23 mouse cellular contexts compared by ENCODE assay signal in genomic region chr9:103423951-103424350, GRCm38 (mm10). TPM values are rescaled to one million over a fixed set of nuclear protein-coding genes. Genes with fewer than 3 reads are reported as not detected.
DNase-seq lines count a peak whose midpoint lies in the region; TF ChIP-seq lines count a peak whose summit lies in the region.
"Had no signal": no experiment of that assay in that cellular context is flagged by ENCODE, and none has a peak within 500 bp of the region (broad histone marks: within the 10 kb centered on the region; RNA-seq: fewer than 3 reads in every experiment).

No protein-coding gene starts in this region.

- no peaks in the 10 kb centered on the region for H3K36me3 ChIP-seq in small intestine, adult 2 months (ENCODE audit: control insufficient read depth, insufficient read depth, low read length)
- H3K36me3 ChIP-seq: embryonic facial prominence, embryonic 10.5 days; G1E; hindbrain, embryonic 15.5 days; limb, embryonic 12.5 days had no signal

- no peak for TF ChIP-seq CTCF in gastrocnemius, adult 2 months (IDR thresholded peaks at IDR 0.05)
- TF ChIP-seq CTCF in small intestine, adult 2 months (IDR thresholded peaks at IDR 0.05; ENCODE audit: extremely low read depth, insufficient read length, insufficient replicate concordance, low read depth, low read length), result no peak

- WGBS in small intestine, adult 2 months, result 70% methylated on average over 8 of the region's 8 CpGs

- TF ChIP-seq POLR2A in small intestine, adult 2 months (IDR thresholded peaks at IDR 0.05; ENCODE audit: low read depth, low read length), result no peak

- intact Hi-C loops in gastrocnemius, adult 2 months (cut with DNase I), result no loop called here
- intact Hi-C loops in gastrocnemius, postnatal 14 days (cut with DNase I; ENCODE audit: low total_unique reads), result no loop called here

- no peaks in the 10 kb centered on the region for H3K4me1 ChIP-seq in small intestine, adult 2 months (ENCODE audit: control insufficient read depth, insufficient read depth, insufficient read length, low read length)

- peak overlapping the region; percentile 50 for H3K4me3 ChIP-seq in gastrocnemius, adult 2 months
- H3K4me3 ChIP-seq in small intestine, adult 2 months (ENCODE audit: low read depth, low read length), result no peak overlapping the region
- H3K4me3 ChIP-seq: embryonic facial prominence, embryonic 10.5 days; hindbrain, embryonic 15.5 days; limb, embryonic 12.5 days; myocyte had no signal

- no peaks in the 10 kb centered on the region for H3K27me3 ChIP-seq in small intestine, adult 2 months (ENCODE audit: control insufficient read depth, insufficient read depth, low read length)
- H3K27me3 ChIP-seq: hindbrain, embryonic 15.5 days; megakaryocyte, embryonic 14.5 days had no signal

- 0 out of 2 replicates have a peak overlapping the region, but pooled peaks have one; percentile 20 for H3K27ac ChIP-seq in gastrocnemius, adult 2 months
- H3K27ac ChIP-seq in small intestine, adult 2 months (ENCODE audit: insufficient read depth, low read depth, low read length), result peak overlapping the region; percentile 45; the same call in 1 of the 2 replicates
- H3K27ac ChIP-seq: embryonic facial prominence, embryonic 10.5 days; limb, embryonic 12.5 days; liver, embryonic 14.5 days had no signal

- no peak for DNase-seq in gastrocnemius, adult 2 months
- no peak for DNase-seq in gastrocnemius, postnatal 14 days
- DNase-seq in thymus, adult 18-20 months, result peak; percentile 31 to 61
- no peak for DNase-seq in thymus, postnatal 4 days
- DNase-seq in frontal cortex, postnatal 36 days (ENCODE audit: low spot score in 2 of 2), result no peak
- no peak for DNase-seq in frontal cortex, postnatal 14 days (ENCODE audit: low spot score in 2 of 2)
- DNase-seq in ovary, postnatal 36 days (ENCODE audit: low spot score), result no peak
- DNase-seq: cerebellum, adult 11 months; cerebellum, postnatal 36 days; forebrain, postnatal 0 days; gastrocnemius, postnatal 10 days; heart, postnatal 10 days; kidney, adult 8-10 months; kidney, postnatal 25 days; right cerebral cortex, postnatal 4 days had no signal

RNA-seq across cellular contexts. Expression of gene Bfsp2, which starts 56.3 kb away (rescaled TPM):
- under 1 TPM in 1 of 2 experiments, not detected in 1; 0.42 TPM for total RNA-seq in gastrocnemius, adult 2 months (2021)
- under 1 TPM; 0.37 to 0.42 TPM for total RNA-seq in gastrocnemius, postnatal 14 days (2021)
- polyA plus RNA-seq in small intestine, adult 2 months (2012; rRNA removed), result 0.18 and 1.1 TPM in 2 replicates
- total RNA-seq: G1E had no signal
- polyA plus RNA-seq: G1E had no signal

RNA-seq across cellular contexts. Expression of gene Cdv3, which starts 58.3 kb away (rescaled TPM):
- total RNA-seq in gastrocnemius, adult 2 months (2021), result 100 to 1,000 TPM; 186 to 246 TPM
- 100 to 1,000 TPM; 105 to 121 TPM for total RNA-seq in gastrocnemius, postnatal 14 days (2021)
- polyA plus RNA-seq in small intestine, adult 2 months (2012; rRNA removed), result 24.4 and 60.1 TPM in 2 replicates

Comparison
In these comparisons a context has a peak if more than half of its experiments do, and no peak if none do; other contexts are left out.
1. DNase-seq: peak in thymus, adult 18-20 months (2 of 2); none in gastrocnemius, adult 2 months (single experiment), gastrocnemius, postnatal 14 days (single experiment), thymus, postnatal 4 days (single experiment), frontal cortex, postnatal 36 days (0 of 2), frontal cortex, postnatal 14 days (0 of 2) and ovary, postnatal 36 days (single experiment).